Mouse (Mus musculus): ENCODE measurements around the gene H6pd. TPM values are rescaled to one million over a fixed set of nuclear protein-coding genes. Genes with fewer than 3 reads are reported as not detected.

Gene H6pd
- polyA plus RNA-seq, 1 experiment from 2014 or later, result 33.1 TPM

GRCm38 (mm10) chr4:149932108-149932815 is 76.6 kb downstream of the H6pd start:
- no peaks in the 10 kb centered on the region for H3K36me3 ChIP-seq (ENCODE audit: control insufficient read depth, insufficient read depth)
- H3K4me2 ChIP-seq (replicated peaks; ENCODE audit: low read depth), result no peak overlapping the region
- H3K27ac ChIP-seq (ENCODE audit: low read depth, low read length), result no peak overlapping the region
- TF ChIP-seq CTCF (IDR thresholded peaks at IDR 0.05; ENCODE audit: low read depth), result no peak
- no peak for ATAC-seq
- WGBS, result 90% methylated on average over 9 of the region's 9 CpGs
- H3K9me3 ChIP-seq (ENCODE audit: control insufficient read depth), result no peaks in the 10 kb centered on the region
- H3K27me3 ChIP-seq (replicated peaks; ENCODE audit: control insufficient read depth, insufficient read depth, low read length), result no peaks in the 10 kb centered on the region
- H3K4me3 ChIP-seq (ENCODE audit: low read depth, low read length), result no peak overlapping the region
- H3K4me1 ChIP-seq (replicated peaks; ENCODE audit: control insufficient read depth, insufficient read depth, low read length), result no peaks in the 10 kb centered on the region; the same call in 1 of the 2 replicates
- no peak overlapping the region for H3K9ac ChIP-seq (ENCODE audit: low read depth, low read length)

- Histone ChIP-seq H3K4me1 (replicated peaks; ENCODE audit: control insufficient read depth, insufficient read depth, low read length) (no peaks in the 10 kb centered on the region; the same call in 1 of the 2 replicates), H3K36me3 (ENCODE audit: control insufficient read depth, insufficient read depth) (peaks cover 3% of the 10 kb centered on the region; the same call in 1 of the 2 replicates), H3K9ac (ENCODE audit: low read depth, low read length) (no peak overlapping the region), H3K9me3 (ENCODE audit: control insufficient read depth) (no peaks in the 10 kb centered on the region), H3K27ac (ENCODE audit: low read depth, low read length) (no peak overlapping the region), H3K27me3 (replicated peaks; ENCODE audit: control insufficient read depth, insufficient read depth, low read length) (no peaks in the 10 kb centered on the region), H3K4me2 (replicated peaks; ENCODE audit: low read depth) (no peak overlapping the region), H3K4me3 (ENCODE audit: low read depth, low read length) (no peak overlapping the region)
- ATAC-seq, result no peak
- WGBS, result 56% methylated on average over 3 of the region's 3 CpGs
- TF ChIP-seq CTCF (IDR thresholded peaks at IDR 0.05; ENCODE audit: low read depth), result no peak
Observed at GRCm38 (mm10) chr4:149930755-149931154, 78.1 kb downstream of the H6pd start.

Other genes with a start within 250 kb of the H6pd start
- 8.3 and 8.4 TPM in 2 replicates for gene Slc25a33, start 234.7 kb downstream of the H6pd start, polyA plus RNA-seq (2015; fragmentation: Nextera tagmentation; extraction: Ambion mirVana)
- 26.4 and 26.5 TPM in 2 replicates for gene Spsb1, start 54.0 kb downstream of the H6pd start, polyA plus RNA-seq (2015; fragmentation: Nextera tagmentation; extraction: Ambion mirVana)
- gene Gpr157, start 78.3 kb upstream of the H6pd start, polyA plus RNA-seq (2015; fragmentation: Nextera tagmentation; extraction: Ambion mirVana), result 2.5 and 3.2 TPM in 2 replicates
- 23.8 and 26.9 TPM in 2 replicates for gene Slc2a5, start 110.3 kb upstream of the H6pd start, polyA plus RNA-seq (2015; fragmentation: Nextera tagmentation; extraction: Ambion mirVana)
- gene Slc2a7, start 139.9 kb upstream of the H6pd start, polyA plus RNA-seq (2015; fragmentation: Nextera tagmentation; extraction: Ambion mirVana), result 7.0 and 8.2 TPM in 2 replicates
- gene Car6, start 192.3 kb upstream of the H6pd start, polyA plus RNA-seq (2015; fragmentation: Nextera tagmentation; extraction: Ambion mirVana), result not detected in 2 replicates
- gene Eno1, start 227.7 kb upstream of the H6pd start, polyA plus RNA-seq (2015; fragmentation: Nextera tagmentation; extraction: Ambion mirVana), result 644 and 733 TPM in 2 replicates